Mouse (Mus musculus): ENCODE data around the gene Mpig6b. TPM values are rescaled to one million over a fixed set of nuclear protein-coding genes. Genes with fewer than 3 reads are reported as not detected.
"Not testable (repeated sequence)": the region's sequence is repeated elsewhere in the genome, so short reads cannot be mapped to it uniquely, and the experiment has no call there.

Mpig6b gene
- total RNA-seq, 1 experiment from 2014 or later: 0.24 TPM

DNA sequence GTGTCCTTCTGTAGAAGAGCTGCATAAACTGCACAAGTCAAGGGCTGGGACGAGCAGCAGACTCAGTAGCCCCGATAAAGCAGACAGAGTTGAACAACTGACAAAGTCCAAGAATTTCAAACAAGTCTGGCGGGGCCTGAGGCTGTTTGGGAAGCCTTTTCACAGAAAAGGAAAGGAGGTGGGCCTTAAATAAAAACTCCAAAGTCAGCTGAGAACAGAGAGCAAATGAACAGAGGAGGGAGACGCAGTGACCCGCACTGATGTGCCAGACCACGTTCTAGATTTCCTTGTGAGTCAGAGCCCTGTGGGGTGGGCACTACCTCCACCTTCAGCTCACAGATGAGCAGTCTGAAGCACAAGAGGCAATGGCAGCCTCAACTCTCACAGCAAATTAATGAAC, 31.1 kb downstream of the Mpig6b start:
- no peak for DNase-seq

DNA sequence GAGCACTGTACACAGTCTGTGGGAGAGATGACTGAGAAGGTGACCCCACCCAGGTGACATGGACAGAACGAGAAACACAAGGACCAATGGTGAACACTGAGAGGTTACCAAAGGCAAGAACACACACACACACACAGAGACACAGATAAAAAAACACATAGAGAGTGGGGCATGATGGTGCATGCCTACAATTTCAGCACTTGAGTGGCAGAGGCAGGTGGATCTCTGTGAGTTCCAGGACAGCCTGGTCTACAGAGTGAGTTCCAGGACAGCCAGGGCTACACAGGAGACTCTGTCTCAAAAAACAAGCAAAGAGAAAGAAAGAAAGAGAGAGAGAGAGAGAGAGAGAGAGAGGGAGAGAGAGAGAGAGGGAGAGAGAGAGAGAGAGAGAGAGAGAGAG, 32.3 kb downstream of the Mpig6b start:
- DNase-seq: not testable (repeated sequence)

GRCm38 (mm10) chr17:35032323-35032870, 33.6 kb downstream of the Mpig6b start:
- DNase-seq: no peak

DNA sequence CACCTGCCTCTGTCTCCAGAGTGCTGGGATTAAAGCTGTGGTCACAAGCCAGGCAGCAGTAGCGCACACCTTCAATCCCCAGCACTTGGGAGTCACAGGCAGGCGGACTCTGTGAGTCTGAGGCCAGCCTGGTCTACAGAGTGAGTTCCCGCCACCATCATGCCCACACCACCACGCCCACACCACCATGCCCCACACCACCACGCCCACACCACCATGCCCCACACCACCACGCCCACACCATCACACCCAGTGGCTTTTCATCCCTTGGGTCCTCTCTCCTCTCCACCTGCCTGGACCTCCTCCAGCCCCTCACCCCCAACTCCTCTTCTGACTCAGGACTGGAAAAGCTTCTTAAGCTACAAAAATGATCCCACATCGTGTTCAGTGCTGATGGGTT, 34.1 kb downstream of the Mpig6b start:
- DNase-seq: no peak

- DNase-seq: no peak
Observed at GRCm38 (mm10) chr17:35031272-35031671, 34.7 kb downstream of the Mpig6b start.

DNA sequence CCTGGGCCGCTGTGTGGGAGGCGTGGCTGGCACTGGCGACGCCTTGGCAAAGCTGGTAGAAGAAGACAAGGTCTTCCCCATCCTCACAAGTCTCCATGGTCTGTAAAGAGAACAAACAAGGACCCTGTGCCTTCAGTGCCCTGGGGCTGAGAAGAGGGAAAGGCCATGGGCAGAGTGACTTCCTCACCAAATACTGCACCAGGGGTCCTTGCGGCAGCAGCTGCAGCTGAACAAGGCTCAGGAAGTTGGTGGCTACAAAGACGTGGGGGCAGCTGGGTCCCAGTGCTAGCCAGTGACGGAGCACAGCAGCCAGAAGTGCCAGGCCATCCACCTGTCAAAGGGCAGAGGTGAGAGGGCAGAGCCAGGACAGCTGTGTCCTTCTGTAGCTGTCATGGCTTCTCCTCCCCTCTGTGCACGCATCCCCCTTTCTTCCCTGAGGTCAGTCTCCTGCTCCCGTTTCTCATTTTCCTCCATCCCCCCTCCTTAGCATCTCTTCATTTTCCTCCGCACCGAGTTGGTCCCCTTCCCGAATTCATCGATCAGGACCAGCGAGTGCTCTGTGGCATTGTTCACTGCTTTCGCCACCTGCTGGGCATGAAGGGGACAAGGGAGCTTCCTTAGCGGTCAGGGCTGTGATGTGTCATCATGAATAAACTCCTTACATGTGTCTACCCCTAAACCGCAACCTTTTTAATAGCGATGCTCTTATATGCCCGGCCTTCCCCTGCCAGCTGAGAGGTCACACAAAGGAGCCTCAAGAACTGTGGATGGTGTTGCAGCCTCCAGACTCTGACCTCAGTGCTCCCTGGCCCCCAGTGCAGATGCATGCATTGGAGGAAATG, 36.1 kb downstream of the Mpig6b start:
- DNase-seq: no peak

GRCm38 (mm10) chr17:35028315-35028714, 37.7 kb downstream of the Mpig6b start:
- no peak for DNase-seq

GRCm38 (mm10) chr17:35027277-35028068, 38.5 kb downstream of the Mpig6b start, which contains the start of gene Sapcd1:
Gene Sapcd1, minus strand, starts transcription at chr17:35028016.
- no peak for DNase-seq

DNA sequence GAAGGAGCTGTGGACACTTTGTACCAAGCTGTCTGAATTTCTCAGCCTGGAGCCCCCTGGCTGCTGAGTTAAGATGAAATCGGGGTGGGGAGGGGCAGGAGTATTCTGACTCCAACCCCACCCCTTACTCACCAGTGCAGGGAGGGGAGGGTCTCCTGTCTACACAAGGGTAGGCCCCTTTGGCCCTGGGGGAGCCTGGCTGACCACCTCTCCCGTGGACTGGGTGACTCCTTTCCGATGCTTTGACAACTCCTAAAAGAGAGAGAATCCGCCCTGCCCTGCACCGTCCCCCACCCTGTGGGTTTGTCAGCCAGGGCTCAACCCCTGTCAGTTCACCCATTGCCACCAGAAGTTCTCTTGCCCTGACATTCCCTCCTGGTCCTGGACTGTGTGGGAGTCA, 39.8 kb downstream of the Mpig6b start:
- no peak for DNase-seq

DNA sequence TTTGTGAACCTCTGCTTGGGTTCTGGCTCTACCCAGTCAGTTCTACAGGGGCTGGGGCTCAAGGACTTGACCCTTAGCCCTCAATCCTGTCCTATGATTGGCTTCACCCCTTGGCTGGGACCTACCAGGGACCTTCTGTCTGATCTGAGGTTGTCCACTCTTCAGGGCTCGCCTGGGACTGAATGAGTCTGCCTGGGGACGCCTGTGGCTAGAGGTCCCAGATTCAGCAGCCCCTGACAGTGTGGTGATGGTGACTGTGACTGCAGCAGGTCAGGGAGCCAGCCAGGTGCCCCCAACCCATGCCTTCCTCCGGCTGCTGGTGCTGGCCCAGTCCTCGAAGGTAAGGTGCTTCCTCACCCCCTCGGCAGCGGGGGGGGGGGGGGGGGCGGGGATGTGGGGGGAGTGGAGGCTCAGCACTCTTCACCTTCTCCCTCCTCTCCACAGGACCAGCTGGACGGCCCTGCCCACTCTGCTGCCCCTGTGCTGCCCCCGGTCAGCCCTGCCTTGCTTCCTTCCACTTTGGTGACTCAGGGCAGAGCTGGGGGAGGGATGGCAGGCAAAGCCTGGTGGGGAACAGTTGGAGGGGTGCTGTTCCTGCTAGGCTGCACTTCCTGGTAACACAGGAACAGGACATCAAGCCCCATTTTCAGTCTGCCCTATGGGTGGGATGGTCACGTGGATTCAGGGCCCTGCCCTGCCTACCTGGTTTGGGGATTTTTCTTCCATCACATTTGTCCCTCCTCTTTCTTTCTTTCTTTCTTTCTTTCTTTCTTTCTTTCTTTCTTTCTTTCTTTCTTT, 41.1 kb downstream of the Mpig6b start:
- no peak for DNase-seq

DNA sequence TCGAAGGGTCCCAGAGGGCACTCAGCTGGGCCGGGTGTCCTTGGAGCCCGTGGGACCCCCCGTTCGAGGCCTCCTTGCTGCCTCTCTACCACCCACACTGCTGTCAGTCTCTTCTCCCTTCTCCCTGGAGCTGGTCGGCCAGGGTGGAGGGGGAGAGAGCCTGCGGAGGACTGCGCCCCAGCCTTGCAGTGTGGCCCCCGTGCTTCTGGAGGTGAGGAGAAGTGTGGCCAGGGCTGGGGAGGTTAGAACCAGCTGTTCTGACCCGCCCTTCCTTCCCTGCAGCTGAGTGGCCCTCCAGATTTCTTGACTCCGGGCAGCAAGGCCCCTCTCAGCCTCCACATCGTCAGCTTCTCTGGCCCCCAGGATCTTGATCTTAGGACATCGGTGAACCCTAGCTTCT, 41.7 kb downstream of the Mpig6b start:
- DNase-seq: no peak

DNA sequence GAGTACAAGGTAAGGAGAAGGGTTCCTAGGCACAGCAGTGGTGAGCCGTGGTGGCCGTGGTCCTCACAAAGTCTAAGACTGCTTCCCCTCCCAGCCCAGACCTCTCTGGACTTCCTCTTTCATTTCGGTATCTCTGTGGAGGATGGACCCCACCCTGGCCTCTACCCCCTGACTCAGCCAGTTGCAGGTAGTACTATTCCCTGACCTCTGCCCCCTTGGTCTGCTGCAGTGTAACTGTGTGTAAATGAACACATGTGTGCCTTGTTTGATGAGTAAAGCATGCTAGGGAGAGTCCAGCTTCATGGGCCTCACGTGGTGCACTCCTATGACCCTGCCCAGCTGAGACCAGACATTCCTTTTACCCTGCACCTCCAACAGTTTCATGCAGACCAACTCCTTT, 42.2 kb downstream of the Mpig6b start:
- DNase-seq: no peak

DNA sequence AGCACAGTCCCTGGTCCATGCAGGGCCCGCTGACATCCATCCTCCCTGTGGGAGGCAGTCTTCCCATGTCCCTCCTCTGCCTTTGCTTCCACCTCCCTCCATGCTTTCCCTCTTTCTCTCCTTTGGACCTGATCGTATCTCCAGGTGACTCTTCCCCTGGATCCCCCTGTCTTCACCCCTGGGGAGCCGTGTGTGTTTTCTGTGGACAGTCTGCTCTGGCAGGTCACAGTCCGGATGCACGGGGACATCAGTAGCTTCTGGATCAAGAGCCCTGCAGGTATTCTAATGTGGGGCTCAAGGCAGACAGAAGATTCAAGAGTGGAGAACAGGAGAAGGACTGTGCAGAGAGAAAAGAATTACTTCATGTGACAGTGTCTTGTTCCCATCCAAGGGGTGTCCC, 42.8 kb downstream of the Mpig6b start:
- no peak for DNase-seq

- no peak for DNase-seq
Observed at GRCm38 (mm10) chr17:35022541-35023060, 43.4 kb downstream of the Mpig6b start.

GRCm38 (mm10) chr17:35021842-35022477, 44.0 kb downstream of the Mpig6b start:
- no peak for DNase-seq

DNA sequence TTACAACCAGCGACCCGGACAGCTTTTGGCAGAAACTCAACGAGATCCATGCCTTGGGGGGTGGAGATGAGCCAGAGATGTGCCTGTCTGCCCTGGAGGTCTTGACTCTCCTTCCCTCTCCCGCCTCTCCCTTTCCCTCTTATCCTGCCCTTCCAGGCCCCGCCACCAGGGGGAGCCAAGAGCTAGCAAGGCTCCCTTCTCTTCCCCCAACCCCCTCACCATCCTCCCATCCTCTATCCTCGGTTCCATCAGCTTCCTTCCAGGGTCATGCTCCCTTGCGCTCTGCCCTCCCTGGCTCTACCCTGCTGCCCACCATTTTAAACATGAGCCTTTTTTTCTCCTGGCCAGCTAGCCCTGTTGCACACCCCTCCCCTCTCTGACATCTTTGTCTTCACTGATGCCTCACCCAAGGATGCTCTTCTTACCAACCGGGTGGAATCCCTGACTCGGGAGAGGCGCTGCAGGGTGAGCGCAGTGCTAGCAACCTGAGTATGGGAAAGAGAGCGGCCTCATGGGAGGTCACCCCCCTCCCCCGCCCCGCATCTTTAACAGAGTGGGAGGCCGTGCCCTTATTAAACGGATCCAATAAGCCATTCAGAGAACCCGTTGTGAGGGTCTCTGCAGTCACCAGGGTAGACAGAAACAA, 44.7 kb downstream of the Mpig6b start:
- peak; percentile 92 for DNase-seq

DNA sequence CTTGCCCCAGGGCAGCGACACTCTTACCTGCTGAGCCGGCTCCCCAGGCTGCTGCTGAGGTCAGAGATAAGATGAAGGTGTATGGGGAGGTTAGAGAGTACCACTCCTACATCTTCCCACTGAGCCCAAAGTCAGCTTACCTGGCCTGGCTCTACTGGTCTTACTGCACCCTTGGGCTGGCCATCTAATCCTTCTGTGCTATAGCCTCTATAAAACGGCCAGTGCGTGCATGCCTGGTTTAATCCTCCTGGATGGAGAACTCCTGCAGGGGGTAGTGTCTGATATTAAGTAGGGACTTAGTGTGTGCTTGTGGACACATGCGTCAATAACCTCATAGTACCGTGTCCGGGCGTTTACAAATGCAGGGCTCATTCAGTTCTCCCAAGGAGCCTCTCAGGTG, 45.4 kb downstream of the Mpig6b start:
- no peak for DNase-seq

GRCm38 (mm10) chr17:35019894-35020293, 46.1 kb downstream of the Mpig6b start:
- no peak for DNase-seq

DNA sequence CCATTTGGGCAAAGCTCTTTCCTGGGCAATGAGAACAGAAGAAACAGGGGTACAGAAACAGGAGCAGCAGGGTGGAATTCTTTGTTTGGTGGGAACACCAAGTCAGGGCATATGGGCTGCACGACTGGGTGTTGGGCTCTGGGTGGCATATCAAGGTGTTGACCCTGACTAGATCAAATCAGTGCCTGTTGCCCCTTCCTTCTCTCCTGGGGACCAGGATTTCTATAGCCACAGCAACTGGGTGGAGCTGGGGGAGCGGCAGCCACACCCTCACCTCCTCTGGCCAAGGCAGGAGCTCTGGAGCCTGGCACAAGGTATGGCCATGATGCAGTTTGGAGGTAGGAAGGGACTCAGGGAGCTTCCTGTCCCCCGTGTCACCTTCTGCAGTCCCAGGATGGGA, 47.8 kb downstream of the Mpig6b start:
- DNase-seq: no peak

GRCm38 (mm10) chr17:35017706-35018030, 48.3 kb downstream of the Mpig6b start:
- DNase-seq: no peak

Data from adrenal gland, postnatal 25 days (tissue).